Mouse (Mus musculus): ENCODE results near the gene Itprid2. TPM values are rescaled to one million over a fixed set of nuclear protein-coding genes. Genes with fewer than 3 reads are reported as not detected.
A peak's percentile ranks its signal among the peaks of the same experiment; 100 is the strongest.

Gene Itprid2
- polyA plus RNA-seq, 1 experiment from 2014 or later, result 5.1 TPM

- 47% methylated on average over 4 of the region's 4 CpGs for WGBS
- no peak for DNase-seq
- Histone ChIP-seq H3K36me3 (ENCODE audit: control insufficient read depth, insufficient read depth, low read length) (peaks cover 5% of the 10 kb centered on the region; the same call in 1 of the 2 replicates), H3K27me3 (ENCODE audit: control insufficient read depth, insufficient read depth, low read length) (peaks cover 6% of the 10 kb centered on the region), H3K4me1 (ENCODE audit: control insufficient read depth, insufficient read depth, low read length) (peaks cover 5% of the 10 kb centered on the region), H3K4me3 (replicated peaks; ENCODE audit: low read depth, low read length) (no peak overlapping the region), H3K4me2 (ENCODE audit: low read length) (0 out of 2 replicates have a peak overlapping the region, but pooled peaks have one; percentile 5), H3K9me3 (ENCODE audit: control insufficient read depth, low read length) (no peaks in the 10 kb centered on the region), H3K9ac (replicated peaks; ENCODE audit: low read length) (no peak overlapping the region), H3K27ac (replicated peaks; ENCODE audit: low read depth, low read length) (no peak overlapping the region)
- no peak for ATAC-seq (ENCODE audit: low FRiP score, low TSS enrichment)
These were observed 3.8 kb downstream of the Itprid2 start for GRCm38 (mm10) chr2:79638924-79639323.

GRCm38 (mm10) chr2:79646237-79646688, 11.1 kb downstream of the Itprid2 start:
- no peaks in the 10 kb centered on the region for H3K27me3 ChIP-seq (ENCODE audit: control insufficient read depth, insufficient read depth, low read length)

GRCm38 (mm10) chr2:79647094-79647493, 11.9 kb downstream of the Itprid2 start:
- ATAC-seq (ENCODE audit: low FRiP score, low TSS enrichment) (no peak), DNase-seq (no peak)
- Histone ChIP-seq H3K4me1 (ENCODE audit: control insufficient read depth, insufficient read depth, low read length) (no peaks in the 10 kb centered on the region), H3K27ac (replicated peaks; ENCODE audit: low read depth, low read length) (no peak overlapping the region), H3K9ac (replicated peaks; ENCODE audit: low read length) (no peak overlapping the region), H3K36me3 (ENCODE audit: control insufficient read depth, insufficient read depth, low read length) (peaks cover 14% of the 10 kb centered on the region), H3K27me3 (ENCODE audit: control insufficient read depth, insufficient read depth, low read length) (no peaks in the 10 kb centered on the region), H3K4me2 (ENCODE audit: low read length) (no peak overlapping the region), H3K9me3 (ENCODE audit: control insufficient read depth, low read length) (no peaks in the 10 kb centered on the region), H3K4me3 (replicated peaks; ENCODE audit: low read depth, low read length) (no peak overlapping the region)
- WGBS, result 53% methylated on average over 4 of the region's 4 CpGs

More at GRCm38 (mm10) chr2:79646237-79646688, 11.1 kb downstream of the Itprid2 start:
- WGBS, result 49% methylated on average over 4 of the region's 4 CpGs
- Histone ChIP-seq H3K9ac (replicated peaks; ENCODE audit: low read length) (no peak overlapping the region), H3K9me3 (ENCODE audit: control insufficient read depth, low read length) (no peaks in the 10 kb centered on the region), H3K4me2 (ENCODE audit: low read length) (no peak overlapping the region), H3K4me3 (replicated peaks; ENCODE audit: low read depth, low read length) (no peak overlapping the region), H3K4me1 (ENCODE audit: control insufficient read depth, insufficient read depth, low read length) (no peaks in the 10 kb centered on the region), H3K36me3 (ENCODE audit: control insufficient read depth, insufficient read depth, low read length) (peaks cover 14% of the 10 kb centered on the region), H3K27ac (replicated peaks; ENCODE audit: low read depth, low read length) (no peak overlapping the region)
- peak; percentile 83 for DNase-seq
- ATAC-seq (ENCODE audit: low FRiP score, low TSS enrichment), result no peak

- no peak overlapping the region for H3K4me2 ChIP-seq (ENCODE audit: low read length)
- DNase-seq, result no peak
- no peak overlapping the region for H3K27ac ChIP-seq (replicated peaks; ENCODE audit: low read depth, low read length)
- 35% methylated on average over 2 of the region's 2 CpGs for WGBS
- H3K27me3 ChIP-seq (ENCODE audit: control insufficient read depth, insufficient read depth, low read length), result no peaks in the 10 kb centered on the region
- H3K36me3 ChIP-seq (ENCODE audit: control insufficient read depth, insufficient read depth, low read length), result peaks cover 14% of the 10 kb centered on the region
- no peak for ATAC-seq (ENCODE audit: low FRiP score, low TSS enrichment)
- H3K4me3 ChIP-seq (replicated peaks; ENCODE audit: low read depth, low read length), result no peak overlapping the region
- H3K9ac ChIP-seq (replicated peaks; ENCODE audit: low read length), result no peak overlapping the region
- H3K9me3 ChIP-seq (ENCODE audit: control insufficient read depth, low read length), result no peaks in the 10 kb centered on the region
- no peaks in the 10 kb centered on the region for H3K4me1 ChIP-seq (ENCODE audit: control insufficient read depth, insufficient read depth, low read length)
These were observed 12.6 kb downstream of the Itprid2 start for GRCm38 (mm10) chr2:79647728-79648127.

- Histone ChIP-seq H3K4me1 (ENCODE audit: control insufficient read depth, insufficient read depth, low read length) (no peaks in the 10 kb centered on the region), H3K4me3 (replicated peaks; ENCODE audit: low read depth, low read length) (no peak overlapping the region), H3K27me3 (ENCODE audit: control insufficient read depth, insufficient read depth, low read length) (no peaks in the 10 kb centered on the region), H3K4me2 (ENCODE audit: low read length) (no peak overlapping the region), H3K9me3 (ENCODE audit: control insufficient read depth, low read length) (no peaks in the 10 kb centered on the region), H3K36me3 (ENCODE audit: control insufficient read depth, insufficient read depth, low read length) (no peaks in the 10 kb centered on the region), H3K27ac (replicated peaks; ENCODE audit: low read depth, low read length) (no peak overlapping the region), H3K9ac (replicated peaks; ENCODE audit: low read length) (no peak overlapping the region)
- no peak for DNase-seq
- 94% methylated on average over 3 of the region's 3 CpGs for WGBS
- ATAC-seq (ENCODE audit: low FRiP score, low TSS enrichment), result no peak
These were observed 16.0 kb downstream of the Itprid2 start for GRCm38 (mm10) chr2:79651185-79651584.

- H3K4me1 ChIP-seq (ENCODE audit: control insufficient read depth, insufficient read depth, low read length), result no peaks in the 10 kb centered on the region
- H3K27ac ChIP-seq (replicated peaks; ENCODE audit: low read depth, low read length), result no peak overlapping the region
- H3K36me3 ChIP-seq (ENCODE audit: control insufficient read depth, insufficient read depth, low read length), result no peaks in the 10 kb centered on the region
- no peak overlapping the region for H3K4me2 ChIP-seq (ENCODE audit: low read length)
- 93% methylated on average over 3 of the region's 3 CpGs for WGBS
- H3K4me3 ChIP-seq (replicated peaks; ENCODE audit: low read depth, low read length), result no peak overlapping the region
- no peaks in the 10 kb centered on the region for H3K9me3 ChIP-seq (ENCODE audit: control insufficient read depth, low read length)
- no peak overlapping the region for H3K9ac ChIP-seq (replicated peaks; ENCODE audit: low read length)
- ATAC-seq (ENCODE audit: low FRiP score, low TSS enrichment) (no peak), DNase-seq (no peak)
- H3K27me3 ChIP-seq (ENCODE audit: control insufficient read depth, insufficient read depth, low read length), result no peaks in the 10 kb centered on the region
These were observed 16.5 kb downstream of the Itprid2 start for GRCm38 (mm10) chr2:79651701-79652100.

- no peaks in the 10 kb centered on the region for H3K9me3 ChIP-seq (ENCODE audit: control insufficient read depth, low read length)
- WGBS, result 88% methylated on average over 4 of the region's 4 CpGs
- H3K4me2 ChIP-seq (ENCODE audit: low read length), result no peak overlapping the region
- H3K4me1 ChIP-seq (ENCODE audit: control insufficient read depth, insufficient read depth, low read length), result no peaks in the 10 kb centered on the region
- no peak overlapping the region for H3K27ac ChIP-seq (replicated peaks; ENCODE audit: low read depth, low read length)
- H3K9ac ChIP-seq (replicated peaks; ENCODE audit: low read length), result no peak overlapping the region
- no peak overlapping the region for H3K4me3 ChIP-seq (replicated peaks; ENCODE audit: low read depth, low read length)
- no peak for ATAC-seq (ENCODE audit: low FRiP score, low TSS enrichment)
- H3K27me3 ChIP-seq (ENCODE audit: control insufficient read depth, insufficient read depth, low read length), result no peaks in the 10 kb centered on the region
- no peak for DNase-seq
- 0 out of 2 replicates have a peak, but pooled peaks cover 6% of the 10 kb centered on the region for H3K36me3 ChIP-seq (ENCODE audit: control insufficient read depth, insufficient read depth, low read length)
These were observed 17.4 kb downstream of the Itprid2 start for GRCm38 (mm10) chr2:79652502-79652901.

- 72% methylated on average over 6 of the region's 6 CpGs for WGBS
- H3K27me3 ChIP-seq (ENCODE audit: control insufficient read depth, insufficient read depth, low read length), result no peaks in the 10 kb centered on the region
- DNase-seq (no peak), ATAC-seq (ENCODE audit: low FRiP score, low TSS enrichment) (no peak)
- no peak overlapping the region for H3K27ac ChIP-seq (replicated peaks; ENCODE audit: low read depth, low read length)
- no peaks in the 10 kb centered on the region for H3K9me3 ChIP-seq (ENCODE audit: control insufficient read depth, low read length)
- no peaks in the 10 kb centered on the region for H3K4me1 ChIP-seq (ENCODE audit: control insufficient read depth, insufficient read depth, low read length)
- no peak overlapping the region for H3K4me3 ChIP-seq (replicated peaks; ENCODE audit: low read depth, low read length)
- H3K9ac ChIP-seq (replicated peaks; ENCODE audit: low read length), result no peak overlapping the region
- peaks cover 13% of the 10 kb centered on the region for H3K36me3 ChIP-seq (ENCODE audit: control insufficient read depth, insufficient read depth, low read length)
- H3K4me2 ChIP-seq (ENCODE audit: low read length), result no peak overlapping the region
These were observed 18.1 kb downstream of the Itprid2 start for GRCm38 (mm10) chr2:79653093-79653808.

GRCm38 (mm10) chr2:79653809-79654164, 18.6 kb downstream of the Itprid2 start:
- no peak overlapping the region for H3K9ac ChIP-seq (replicated peaks; ENCODE audit: low read length)
- WGBS, result 94% methylated on average over 2 of the region's 2 CpGs

More at GRCm38 (mm10) chr2:79653809-79654164, 18.6 kb downstream of the Itprid2 start:
- H3K4me1 ChIP-seq (ENCODE audit: control insufficient read depth, insufficient read depth, low read length), result no peaks in the 10 kb centered on the region
- H3K4me2 ChIP-seq (ENCODE audit: low read length), result no peak overlapping the region
- ATAC-seq (ENCODE audit: low FRiP score, low TSS enrichment), result no peak
- H3K27ac ChIP-seq (replicated peaks; ENCODE audit: low read depth, low read length), result no peak overlapping the region
- DNase-seq, result no peak
- no peaks in the 10 kb centered on the region for H3K9me3 ChIP-seq (ENCODE audit: control insufficient read depth, low read length)
- no peak overlapping the region for H3K4me3 ChIP-seq (replicated peaks; ENCODE audit: low read depth, low read length)
- no peaks in the 10 kb centered on the region for H3K27me3 ChIP-seq (ENCODE audit: control insufficient read depth, insufficient read depth, low read length)
- H3K36me3 ChIP-seq (ENCODE audit: control insufficient read depth, insufficient read depth, low read length), result peaks cover 17% of the 10 kb centered on the region

All from midbrain, embryonic 14.5 days (tissue).